Mouse (Mus musculus) heart, postnatal 0 days (tissue): ENCODE measurements around the gene Ninj1. TPM values are rescaled to one million over a fixed set of nuclear protein-coding genes. Genes with fewer than 3 reads are reported as not detected.

Experiments
- ATAC-seq: fragments of 200-750 bp; cut with Nextera tagmentation; 2 replicates; pipeline ENCODE4 v1.8.0; 2017; ENCODE audit warnings: low read depth, moderate number of reproducible peaks, moderate library complexity; ENCODE audit not compliant: insufficient read depth
- DNase-seq: peaks from one replicate; pipeline ENCODE4 v3.0.0-alpha.2; 2016; ENCODE audit warnings: low spot score
- H3K27ac ChIP-seq: fragments of 300-500 bp; sonication (generic); 2 replicates; pipeline ENCODE4 v1.5.1; 2014; ENCODE audit warnings: low read depth, mild to moderate bottlenecking
- H3K27me3 ChIP-seq: fragments of 300-500 bp; sonication (generic); 2 replicates; pipeline ENCODE4 v1.6.1; 2014; ENCODE audit warnings: low read length, mixed read lengths; ENCODE audit not compliant: control insufficient read depth, insufficient read depth
- H3K36me3 ChIP-seq: fragments of 300-500 bp; sonication (generic); replicated peaks from 2 replicates; pipeline ENCODE4 v1.6.1; 2014; ENCODE audit warnings: low read length, mixed read lengths; ENCODE audit not compliant: control insufficient read depth, insufficient read depth
- H3K4me1 ChIP-seq: fragments of 300-500 bp; sonication (generic); 2 replicates; pipeline ENCODE4 v1.6.1; 2014; ENCODE audit warnings: antibody characterized with exemption; ENCODE audit not compliant: control insufficient read depth, insufficient read depth
- H3K4me2 ChIP-seq: fragments of 300-500 bp; sonication (generic); 2 replicates; pipeline ENCODE4 v1.6.1; 2014; ENCODE audit warnings: low read depth, mild to moderate bottlenecking, low read length, moderate library complexity
- H3K4me3 ChIP-seq: fragments of 300-500 bp; sonication (generic); 2 replicates; pipeline ENCODE4 v1.5.1; 2014; ENCODE audit warnings: low read depth, low read length
- H3K9ac ChIP-seq: fragments of 300-500 bp; sonication (generic); replicated peaks from 2 replicates; pipeline ENCODE4 v1.6.1; 2014; ENCODE audit warnings: low read depth, low read length, mixed read lengths
- H3K9me3 ChIP-seq: fragments of 300-500 bp; sonication (generic); replicated peaks from 2 replicates; pipeline ENCODE4 v1.6.1; 2016; ENCODE audit warnings: low read length; ENCODE audit not compliant: control insufficient read depth
- CTCF ChIP-seq: IDR thresholded peaks from 2 replicates; pipeline ENCODE4 v1.5.1; 2016; ENCODE audit warnings: antibody characterized with exemption, control low read depth, low read depth
- EP300 ChIP-seq: IDR thresholded peaks from 2 replicates; pipeline ENCODE4 v1.6.1; 2016; ENCODE audit warnings: antibody characterized with exemption, low read depth
- WGBS: fragments of 180-500 bp; shearing (Covaris S2); extraction: QIAGEN DNeasy Blood & Tissue Kit; methylation state at CpG from one replicate; pipeline ENCODE4 v1.1.7; 2014; 5-methylcytosine and 5-hydroxymethylcytosine counted together
- polyA plus RNA-seq: library from polyadenylated mRNA; unstranded; fragments of >200 nt; fragmentation: Nextera tagmentation; extraction: Ambion mirVana; gene quantifications from 2 replicates; pipeline ENCODE4 v1.2.1, GENCODE M21; 2015
- total RNA-seq: library from RNA; depleted of rRNA; stranded (reverse); fragments of >200 nt; gene quantifications from 2 replicates; pipeline ENCODE4 v1.2.3, GENCODE M21; 2014; ENCODE audit warnings: low replicate concordance

The Ninj1 gene
- total and polyA plus RNA-seq, 2 experiments from 2014 or later = 75.3 to 97.2 TPM

DNA sequence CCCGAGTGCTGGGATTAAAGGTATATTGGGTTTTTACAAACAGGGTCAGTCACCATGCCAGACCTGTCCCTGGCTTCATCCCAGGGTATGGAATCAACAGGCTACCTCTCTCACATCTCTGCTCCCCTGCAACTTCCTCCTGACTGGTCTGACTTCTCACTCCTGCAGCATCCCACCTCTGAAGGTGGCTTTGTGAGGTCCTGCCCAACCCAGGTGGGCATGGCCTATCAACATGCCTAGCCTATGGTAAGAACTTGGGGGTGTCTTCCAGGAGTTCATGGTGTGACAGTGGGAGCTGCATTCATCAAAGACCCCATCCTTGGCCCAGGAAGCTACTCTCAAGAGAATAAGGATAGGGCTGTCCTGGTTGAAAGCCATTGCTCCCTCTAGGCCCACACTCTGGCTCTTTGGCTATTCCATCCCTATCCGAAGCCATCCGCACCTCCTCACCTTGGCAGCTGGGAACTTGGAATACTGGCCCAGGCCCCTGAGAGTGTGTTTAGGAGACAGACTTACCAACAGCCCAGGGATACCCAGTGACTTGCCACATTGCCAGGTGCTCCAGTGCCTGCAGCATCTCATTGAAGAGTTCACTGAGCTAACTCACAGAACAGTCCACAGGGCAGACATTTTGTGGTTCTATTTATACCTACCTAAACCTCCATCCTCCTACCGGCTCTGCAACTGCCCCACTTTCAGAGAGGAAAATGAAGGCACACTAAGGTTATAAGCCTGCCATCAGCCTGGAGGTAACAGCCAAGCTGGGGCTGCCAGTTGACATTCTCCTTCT, 25.6 kb downstream of the Ninj1 start:
- Histone ChIP-seq H3K4me1 (peaks cover 37% of the 10 kb centered on the region), H3K27ac (peak overlapping the region; percentile 70), H3K9ac (no peak overlapping the region), H3K4me3 (no peak overlapping the region), H3K27me3 (no peaks in the 10 kb centered on the region), H3K36me3 (0 out of 2 replicates have a peak, but pooled peaks cover 1% of the 10 kb centered on the region), H3K4me2 (peak overlapping the region; percentile 74; the same call in 1 of the 2 replicates), H3K9me3 (no peaks in the 10 kb centered on the region)
- WGBS = 73% methylated on average over 4 of the region's 4 CpGs
- DNase-seq (no peak), ATAC-seq (no peak)
- TF ChIP-seq CTCF (no peak), EP300 (no peak)

DNA sequence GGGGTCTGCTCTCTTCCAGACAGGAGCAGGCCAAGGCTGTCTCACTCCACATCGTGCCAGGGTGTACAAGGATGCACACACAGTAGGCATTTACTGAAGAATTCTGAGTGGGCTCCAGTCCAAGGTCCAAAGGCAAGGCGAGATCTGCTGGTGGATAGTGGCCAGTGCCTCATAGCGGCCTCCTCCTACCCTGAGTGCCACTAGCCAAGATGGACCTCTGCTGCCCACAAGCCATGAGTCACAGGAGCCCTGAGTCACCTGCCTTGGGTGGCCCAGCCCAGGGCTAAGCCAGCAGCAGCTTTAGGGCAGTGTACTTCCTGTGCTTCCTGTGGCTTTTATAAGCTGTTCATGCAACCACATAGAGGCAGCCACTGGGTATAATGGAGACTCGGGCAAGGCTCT, 26.2 kb downstream of the Ninj1 start:
- peak overlapping the region; percentile 70 for H3K27ac ChIP-seq
- no peaks in the 10 kb centered on the region for H3K27me3 ChIP-seq
- H3K4me3 ChIP-seq = peak overlapping the region; percentile 77; the same call in 1 of the 2 replicates
- TF ChIP-seq CTCF (no peak), EP300 (no peak)
- WGBS = 43% methylated on average over 4 of the region's 4 CpGs
- H3K36me3 ChIP-seq = no peaks in the 10 kb centered on the region
- H3K4me1 ChIP-seq = peaks cover 37% of the 10 kb centered on the region
- peak overlapping the region; percentile 74 for H3K4me2 ChIP-seq
- no peaks in the 10 kb centered on the region for H3K9me3 ChIP-seq
- ATAC-seq (no peak; the same call in 1 of the 2 replicates), DNase-seq (peak; percentile 32)
- H3K9ac ChIP-seq = 0 out of 2 replicates have a peak overlapping the region, but pooled peaks have one; percentile 87

DNA sequence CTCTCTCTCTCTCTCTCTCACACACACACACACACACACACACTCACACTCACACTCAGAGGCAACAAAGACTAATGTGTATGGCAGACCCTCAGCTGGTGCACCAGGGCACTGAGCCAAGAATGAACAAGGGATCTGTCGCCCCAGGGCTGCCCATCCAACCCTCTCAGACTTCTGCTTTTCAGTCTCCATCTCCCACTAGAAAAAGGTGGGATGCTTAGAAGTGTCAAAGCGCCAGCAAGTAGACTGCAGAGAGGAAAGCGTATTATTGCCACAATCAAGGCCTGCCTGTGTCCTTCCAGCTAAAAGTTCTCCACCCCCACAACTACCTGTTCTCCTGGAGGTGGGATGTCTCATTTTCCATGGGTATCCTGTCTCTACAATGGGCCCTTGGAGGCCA, 27.2 kb downstream of the Ninj1 start:
- Histone ChIP-seq H3K36me3 (no peaks in the 10 kb centered on the region), H3K4me2 (peak overlapping the region; percentile 74), H3K4me3 (peak overlapping the region; percentile 77), H3K27ac (0 out of 2 replicates have a peak overlapping the region, but pooled peaks have one; percentile 18), H3K9ac (peak overlapping the region; percentile 87; the same call in 1 of the 2 replicates), H3K4me1 (peaks cover 34% of the 10 kb centered on the region), H3K27me3 (no peaks in the 10 kb centered on the region), H3K9me3 (no peaks in the 10 kb centered on the region)
- no peak for ATAC-seq
- 66% methylated on average over 3 of the region's 3 CpGs for WGBS
- TF ChIP-seq EP300 (no peak), CTCF (no peak)
- DNase-seq = no peak

DNA sequence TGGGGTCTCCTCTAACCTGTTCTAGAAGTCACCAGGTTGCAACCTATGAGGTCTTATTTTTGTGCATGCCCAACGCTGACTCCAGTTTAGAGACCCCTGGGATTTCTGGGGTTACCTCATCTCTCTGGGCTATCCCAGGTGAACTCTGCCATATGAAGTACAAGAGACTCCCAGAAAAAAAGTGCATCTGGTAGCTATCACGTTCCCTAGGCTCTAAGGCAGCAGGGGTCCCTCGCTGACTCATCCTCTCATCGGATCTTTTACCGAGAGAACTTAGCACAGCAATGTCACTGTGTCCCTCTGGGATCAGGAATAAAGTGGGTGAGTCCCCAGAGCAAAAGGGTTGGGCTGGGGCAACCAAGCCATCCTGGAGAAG, 27.8 kb downstream of the Ninj1 start:
- H3K4me3 ChIP-seq = peak overlapping the region; percentile 77
- no peaks in the 10 kb centered on the region for H3K9me3 ChIP-seq
- TF ChIP-seq EP300 (0 out of 2 replicates have a peak, but pooled peaks have one; percentile 13), CTCF (no peak)
- 6% methylated on average over 5 of the region's 5 CpGs for WGBS
- ATAC-seq (no peak), DNase-seq (no peak)
- no peaks in the 10 kb centered on the region for H3K27me3 ChIP-seq
- H3K27ac ChIP-seq = peak overlapping the region; percentile 95
- peak overlapping the region; percentile 74 for H3K4me2 ChIP-seq
- no peaks in the 10 kb centered on the region for H3K36me3 ChIP-seq
- H3K9ac ChIP-seq = peak overlapping the region; percentile 87
- H3K4me1 ChIP-seq = peaks cover 33% of the 10 kb centered on the region

DNA sequence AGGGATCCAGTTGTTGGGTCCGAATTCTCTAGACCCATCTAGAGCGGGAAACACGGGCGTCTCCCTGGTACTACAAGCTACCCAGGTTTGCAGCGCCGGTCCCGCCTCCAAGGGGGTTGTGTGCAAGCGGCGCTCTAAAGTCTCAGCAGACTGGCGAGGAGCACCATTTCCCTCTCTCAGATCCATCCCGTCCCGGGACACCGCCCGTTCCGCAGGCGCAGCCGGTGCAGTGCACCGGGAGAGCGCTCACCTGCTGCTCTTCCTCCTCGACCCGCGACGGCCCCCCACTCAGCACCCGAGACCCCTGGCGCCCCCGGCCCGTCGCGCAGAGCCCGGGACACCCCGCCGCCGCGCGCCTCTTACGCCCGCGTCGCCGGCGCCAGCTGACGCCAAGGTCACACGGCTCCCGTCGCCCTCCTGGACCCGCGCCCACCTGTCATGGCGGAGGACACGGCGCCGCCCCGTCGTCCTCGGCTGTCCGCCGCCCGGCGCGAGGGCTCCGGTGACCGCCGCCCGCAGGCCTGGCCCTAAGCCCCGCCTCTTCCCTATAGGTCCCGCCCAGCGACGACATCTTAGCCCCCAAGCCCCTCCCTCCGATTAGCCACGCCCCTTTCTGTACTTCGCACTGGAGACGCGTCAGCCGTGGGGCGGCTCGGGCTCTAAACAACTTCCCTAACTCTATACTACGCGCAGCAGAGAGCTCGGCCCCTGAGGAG, 28.4 kb downstream of the Ninj1 start, which contains the start of gene Card19:
Gene Card19 (minus strand): TSS at position 534 of the 716 bp plus-strand sequence.
- Histone ChIP-seq H3K9me3 (no peaks in the 10 kb centered on the region), H3K4me1 (peaks cover 33% of the 10 kb centered on the region), H3K4me3 (peak within 1 kb of the TSS; percentile 77), H3K9ac (peak within 1 kb of the TSS; percentile 87), H3K27me3 (no peaks in the 10 kb centered on the region), H3K27ac (peak within 1 kb of the TSS; percentile 95), H3K36me3 (no peaks in the 10 kb centered on the region), H3K4me2 (peak within 1 kb of the TSS; percentile 74)
- under 1% methylated on average over 76 of the region's 78 CpGs for WGBS
- no peak for TF ChIP-seq EP300
- TF ChIP-seq CTCF = no peak
- ATAC-seq (peak; percentile 90), DNase-seq (peak; percentile 95)
